Mouse (Mus musculus) stomach, embryonic 15.5 days (tissue): ENCODE measurements around the gene Gm9008. TPM values are rescaled to one million over a fixed set of nuclear protein-coding genes. Genes with fewer than 3 reads are reported as not detected.
"Not testable (repeated sequence)": the region's sequence is repeated elsewhere in the genome, so short reads cannot be mapped to it uniquely, and the experiment has no call there.

Experiments
- ATAC-seq: fragments of 200-750 bp; cut with Nextera tagmentation; 2 replicates; pipeline ENCODE4 v1.8.0; 2017; ENCODE audit warnings: low read depth, moderate number of reproducible peaks, moderate TSS enrichment; ENCODE audit not compliant: insufficient read depth, low FRiP score
- H3K27ac ChIP-seq: fragments of 300-500 bp; sonication (generic); 2 replicates; pipeline ENCODE4 v1.5.1; 2015; ENCODE audit warnings: mild to moderate bottlenecking, inconsistent platforms
- H3K27me3 ChIP-seq: fragments of 300-500 bp; sonication (generic); replicated peaks from 2 replicates; pipeline ENCODE4 v1.6.1; 2015; ENCODE audit warnings: inconsistent platforms
- H3K36me3 ChIP-seq: fragments of 300-500 bp; sonication (generic); 2 replicates; pipeline ENCODE4 v1.6.1; 2015; ENCODE audit warnings: inconsistent platforms
- H3K4me1 ChIP-seq: fragments of 300-500 bp; sonication (generic); 2 replicates; pipeline ENCODE4 v1.6.1; 2015; ENCODE audit warnings: inconsistent platforms
- H3K4me2 ChIP-seq: fragments of 300-500 bp; sonication (generic); 2 replicates; pipeline ENCODE4 v1.6.1; 2015; ENCODE audit warnings: mild to moderate bottlenecking, inconsistent platforms
- H3K4me3 ChIP-seq: fragments of 300-500 bp; sonication (generic); replicated peaks from 2 replicates; pipeline ENCODE4 v1.5.1; 2015; ENCODE audit warnings: inconsistent platforms
- H3K9ac ChIP-seq: fragments of 300-500 bp; sonication (generic); 2 replicates; pipeline ENCODE4 v1.6.1; 2015; ENCODE audit warnings: inconsistent platforms
- H3K9me3 ChIP-seq: fragments of 300-500 bp; sonication (generic); 2 replicates; pipeline ENCODE4 v1.6.1; 2016; ENCODE audit warnings: inconsistent platforms
- WGBS: fragments of 180-500 bp; shearing (Covaris S2); methylation state at CpG from one replicate; pipeline ENCODE4 v1.1.7; 2015; 5-methylcytosine and 5-hydroxymethylcytosine counted together
- polyA plus RNA-seq: library from polyadenylated mRNA; unstranded; fragments of >200 nt; fragmentation: Nextera tagmentation; extraction: Ambion mirVana; gene quantifications from 2 replicates; pipeline ENCODE4 v1.2.1, GENCODE M21; 2015

Gene Gm9008
- polyA plus RNA-seq: 0.30 and 0.36 TPM in 2 replicates

DNA sequence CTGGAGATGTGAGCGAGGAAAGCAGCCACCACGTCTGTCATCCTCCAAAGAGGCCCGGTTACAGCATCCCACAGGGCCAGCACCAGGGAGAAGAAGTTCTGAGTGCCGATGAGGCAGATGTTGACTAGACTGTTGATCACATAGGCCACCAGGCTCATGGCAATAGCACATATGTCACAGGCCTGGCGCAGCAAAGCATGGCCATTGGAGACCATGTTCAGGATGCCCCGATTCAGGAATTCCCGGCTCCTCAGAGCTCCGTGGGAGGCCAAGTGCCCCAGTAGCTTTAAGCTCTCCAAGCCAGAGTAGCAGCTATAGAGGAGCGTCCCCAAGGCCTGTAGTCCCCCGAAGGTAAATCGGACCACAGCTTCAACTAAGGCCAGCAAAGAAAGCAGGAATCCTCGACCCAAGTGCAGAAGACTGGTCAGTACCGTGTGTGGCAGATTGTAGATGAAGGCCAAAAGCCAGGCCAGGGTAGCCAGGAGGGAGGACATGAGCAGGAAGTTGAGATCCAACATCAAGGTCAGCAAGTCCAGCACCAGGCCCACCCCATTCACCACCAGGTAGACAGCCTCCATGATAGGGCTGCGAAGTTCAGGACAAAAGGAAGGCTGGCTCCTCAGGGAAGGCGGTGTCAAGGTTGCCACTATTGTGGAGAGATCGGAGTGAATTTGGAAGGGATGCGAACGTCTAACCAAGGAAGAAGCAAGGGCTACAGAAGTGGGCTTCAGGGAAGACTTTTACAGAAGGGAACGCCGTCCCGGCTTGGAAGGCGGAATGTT is at the start of gene Gm9008:
Gm9008 (minus strand) TSS at position 731 of the 782 bp plus-strand sequence.
- not testable (repeated sequence) for H3K36me3 ChIP-seq, H3K9ac ChIP-seq, H3K4me1 ChIP-seq, H3K4me2 ChIP-seq, H3K4me3 ChIP-seq, ATAC-seq, H3K9me3 ChIP-seq, H3K27ac ChIP-seq, H3K27me3 ChIP-seq
- 96% methylated on average over 19 of the region's 22 CpGs for WGBS

- 82% methylated on average over 4 of the region's 4 CpGs for WGBS
- H3K9me3 ChIP-seq: no peaks in the 10 kb centered on the region
Observed at GRCm38 (mm10) chr6:76521975-76522641, 24.5 kb upstream of the Gm9008 start.

DNA sequence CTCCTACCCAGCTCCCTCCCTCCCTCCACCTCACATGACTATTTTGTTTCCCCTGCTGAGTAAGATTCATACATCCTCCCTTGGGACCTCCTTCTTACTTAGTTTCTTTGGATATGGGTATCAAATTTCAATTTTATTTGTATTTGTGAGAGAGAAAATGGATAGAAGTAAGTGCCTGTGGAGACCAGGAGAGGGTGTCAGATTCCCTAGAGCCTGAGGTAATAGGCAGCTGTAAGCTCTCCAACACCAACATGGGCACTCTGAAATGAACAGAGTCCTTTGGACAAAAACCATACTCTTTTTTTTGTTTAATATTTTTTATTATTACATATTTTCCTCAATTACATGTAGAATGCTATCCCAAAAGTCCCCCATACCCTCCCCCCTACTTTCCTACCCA is 12.6 kb upstream of the Gm9008 start:
- Histone ChIP-seq H3K9me3 (no peaks in the 10 kb centered on the region), H3K4me1 (no peaks in the 10 kb centered on the region), H3K4me3 (no peak overlapping the region), H3K27me3 (no peaks in the 10 kb centered on the region), H3K27ac (no peak overlapping the region), H3K4me2 (no peak overlapping the region), H3K9ac (no peak overlapping the region), H3K36me3 (no peaks in the 10 kb centered on the region)
- no peak for ATAC-seq

More at GRCm38 (mm10) chr6:76521975-76522641, 24.5 kb upstream of the Gm9008 start:
- Histone ChIP-seq H3K9ac (no peak overlapping the region), H3K27me3 (no peaks in the 10 kb centered on the region), H3K36me3 (no peaks in the 10 kb centered on the region), H3K4me1 (no peaks in the 10 kb centered on the region), H3K4me3 (no peak overlapping the region), H3K27ac (no peak overlapping the region), H3K4me2 (no peak overlapping the region)
- no peak for ATAC-seq

- not testable (repeated sequence) for H3K4me1 ChIP-seq
Observed at GRCm38 (mm10) chr6:76496335-76496734, 1.2 kb downstream of the Gm9008 start.

GRCm38 (mm10) chr6:76468194-76468593 is 29.4 kb downstream of the Gm9008 start:
- H3K9me3 ChIP-seq: no peaks in the 10 kb centered on the region
- H3K9ac ChIP-seq: no peak overlapping the region
- no peak overlapping the region for H3K27ac ChIP-seq
- no peaks in the 10 kb centered on the region for H3K36me3 ChIP-seq
- H3K4me2 ChIP-seq: no peak overlapping the region
- H3K4me1 ChIP-seq: no peaks in the 10 kb centered on the region
- H3K27me3 ChIP-seq: no peaks in the 10 kb centered on the region
- no peak overlapping the region for H3K4me3 ChIP-seq
- no peak for ATAC-seq
- 42% methylated on average over 2 of the region's 2 CpGs for WGBS

More at GRCm38 (mm10) chr6:76496335-76496734, 1.2 kb downstream of the Gm9008 start:
- H3K4me3 ChIP-seq, H3K27ac ChIP-seq, H3K27me3 ChIP-seq, H3K9ac ChIP-seq, ATAC-seq, H3K9me3 ChIP-seq, H3K4me2 ChIP-seq, H3K36me3 ChIP-seq: not testable (repeated sequence)
- 83% methylated on average over 9 of the region's 12 CpGs for WGBS
